Mouse (Mus musculus): Measurements from ENCODE around the gene Krtap4-7.
"Not testable (repeated sequence)": the region's sequence is repeated elsewhere in the genome, so short reads cannot be mapped to it uniquely, and the experiment has no call there.

The Krtap4-7 gene

GRCm38 (mm10) chr11:99643635-99644139 is at the start of gene Krtap4-7:
Gene Krtap4-7, minus strand, starts transcription at chr11:99644089.
- DNase-seq (ENCODE audit: low spot score in 2 of 2), result not testable (repeated sequence)

GRCm38 (mm10) chr11:99690463-99690862 is 46.6 kb upstream of the Krtap4-7 start, which contains the start of gene Gm14190:
Gene Gm14190, minus strand, starts transcription at chr11:99690740.
- no peak for DNase-seq (ENCODE audit: low spot score in 2 of 2)

- DNase-seq (ENCODE audit: low spot score in 2 of 2), result not testable (repeated sequence)
Observed at GRCm38 (mm10) chr11:99685235-99685634, 41.3 kb upstream of the Krtap4-7 start.

- no peak for DNase-seq (ENCODE audit: low spot score in 2 of 2)
Observed at GRCm38 (mm10) chr11:99683481-99683880, 39.6 kb upstream of the Krtap4-7 start.

GRCm38 (mm10) chr11:99665860-99666259 is 22.0 kb upstream of the Krtap4-7 start, which contains the start of gene Krtap4-6:
Gene Krtap4-6, minus strand, starts transcription at chr11:99665960.
- no peak for DNase-seq (ENCODE audit: low spot score in 2 of 2)

DNA sequence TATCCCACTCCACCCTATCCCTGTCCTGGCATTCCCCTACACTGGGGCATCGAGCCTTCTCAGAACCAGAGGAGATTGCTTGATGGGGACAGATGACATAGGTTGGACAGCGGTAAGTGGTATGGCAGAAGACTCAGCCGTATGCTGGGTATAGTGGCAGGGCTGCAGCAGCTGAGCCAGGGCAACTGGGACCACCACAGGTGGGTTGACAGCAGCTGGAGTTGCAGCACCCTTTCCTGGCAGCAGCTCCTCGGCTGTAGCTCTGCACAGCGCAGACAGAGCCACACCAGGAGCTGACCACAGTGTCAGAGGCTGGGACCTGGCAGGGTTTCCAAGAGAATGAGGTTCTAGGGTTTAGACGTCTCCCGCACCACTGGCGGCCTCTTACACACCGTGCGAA is 18.9 kb upstream of the Krtap4-7 start:
- DNase-seq (ENCODE audit: low spot score in 2 of 2), result no peak

GRCm38 (mm10) chr11:99659256-99659655 is 15.4 kb upstream of the Krtap4-7 start:
- no peak for DNase-seq (ENCODE audit: low spot score in 2 of 2)

DNA sequence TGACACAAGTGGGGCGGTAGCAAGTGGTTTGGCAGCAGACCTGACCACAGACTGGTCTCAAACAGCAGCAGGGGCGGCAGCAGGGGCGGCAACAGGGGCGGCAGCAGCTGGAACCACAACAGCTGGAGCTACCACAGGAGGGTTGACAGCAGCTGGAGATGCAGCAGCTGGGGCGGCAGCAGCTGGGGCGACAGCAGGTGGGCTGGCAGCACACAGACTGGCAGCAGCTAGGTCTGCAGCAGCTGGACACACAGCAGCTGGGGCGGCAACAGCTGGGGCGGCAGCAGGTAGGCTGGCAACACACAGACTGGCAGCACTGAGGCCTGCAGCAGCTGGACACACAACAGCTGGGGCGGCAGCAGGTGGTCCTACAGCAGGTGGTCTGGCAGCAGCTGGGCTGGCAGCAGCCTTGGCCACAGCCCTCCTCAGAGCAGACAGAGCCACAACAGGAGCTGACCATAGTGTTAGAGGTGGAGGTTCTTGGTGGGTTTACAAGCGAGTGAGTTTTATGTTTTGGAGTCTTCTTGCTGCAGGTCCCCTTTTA is 14.7 kb upstream of the Krtap4-7 start, which contains the start of gene Gm11563:
TSS of gene Gm11563 (minus strand) at position 494 of the 544 bp plus-strand sequence.
- DNase-seq (ENCODE audit: low spot score in 2 of 2), result not testable (repeated sequence)

DNA sequence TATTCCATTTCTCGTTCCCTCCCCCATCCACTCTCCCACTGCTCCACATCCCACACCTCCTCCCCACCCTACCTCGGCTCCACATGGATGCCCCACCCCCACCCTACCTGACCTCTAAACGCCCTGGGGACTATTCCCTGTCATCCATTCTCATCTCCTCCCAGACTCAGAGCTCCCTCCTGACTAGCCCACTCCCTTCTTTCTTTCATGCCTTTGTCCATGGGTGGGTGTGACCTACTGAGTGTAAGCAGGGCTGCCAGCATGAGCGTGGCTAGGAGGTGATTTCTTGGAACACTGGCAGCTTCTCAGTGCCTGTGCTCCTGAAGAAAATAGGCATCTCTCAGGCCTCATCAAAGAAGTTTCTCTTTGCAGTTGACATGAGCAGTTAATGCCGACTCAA is 13.2 kb upstream of the Krtap4-7 start:
- no peak for DNase-seq (ENCODE audit: low spot score in 2 of 2)

- no peak for DNase-seq (ENCODE audit: low spot score in 2 of 2)
Observed at GRCm38 (mm10) chr11:99650136-99650535, 6.2 kb upstream of the Krtap4-7 start, which contains the start of gene Gm11555. Gene Gm11555, minus strand, starts transcription at chr11:99650236.

DNA sequence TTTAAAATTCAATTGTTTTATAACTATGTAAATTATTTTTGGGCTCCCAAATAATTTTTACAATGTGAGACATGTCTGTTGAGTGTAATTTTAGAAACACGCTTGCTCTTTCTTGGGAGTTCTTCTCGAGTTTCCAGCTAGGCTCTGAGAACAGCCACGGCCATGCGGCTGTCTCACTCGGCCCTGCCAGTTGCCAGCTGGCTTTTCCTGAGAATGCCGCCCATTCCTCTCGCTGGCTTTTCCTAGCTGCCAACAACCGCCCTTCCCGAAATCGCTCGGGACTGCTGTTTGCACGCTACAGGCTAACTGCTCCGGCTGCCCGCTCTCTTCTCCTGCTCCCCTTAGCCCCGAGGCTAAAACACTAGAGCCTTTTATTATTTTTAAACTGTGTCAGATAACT is 2.6 kb upstream of the Krtap4-7 start:
- peak; percentile 37 to 39 for DNase-seq (ENCODE audit: low spot score in 2 of 2)

DNA sequence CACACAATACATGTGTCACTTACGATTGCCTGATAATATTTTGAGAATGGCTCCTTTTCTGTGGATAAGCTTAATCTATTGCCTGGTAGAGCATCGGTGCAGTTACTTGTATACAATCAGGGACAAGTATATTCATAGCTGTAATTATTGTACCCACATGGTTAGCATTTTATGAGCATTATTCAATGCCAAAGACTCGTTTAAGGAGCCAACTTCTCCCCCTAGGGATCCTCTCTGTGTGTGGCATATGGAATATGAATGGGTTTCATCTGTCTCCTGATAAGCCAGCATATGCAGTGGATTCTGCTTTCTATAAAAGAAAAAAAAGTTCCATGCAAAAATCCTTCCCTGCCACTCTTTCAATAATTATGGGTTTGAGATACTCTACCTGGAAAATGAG is 462 bp upstream of the Krtap4-7 start:
- no peak for DNase-seq (ENCODE audit: low spot score in 2 of 2)

DNA sequence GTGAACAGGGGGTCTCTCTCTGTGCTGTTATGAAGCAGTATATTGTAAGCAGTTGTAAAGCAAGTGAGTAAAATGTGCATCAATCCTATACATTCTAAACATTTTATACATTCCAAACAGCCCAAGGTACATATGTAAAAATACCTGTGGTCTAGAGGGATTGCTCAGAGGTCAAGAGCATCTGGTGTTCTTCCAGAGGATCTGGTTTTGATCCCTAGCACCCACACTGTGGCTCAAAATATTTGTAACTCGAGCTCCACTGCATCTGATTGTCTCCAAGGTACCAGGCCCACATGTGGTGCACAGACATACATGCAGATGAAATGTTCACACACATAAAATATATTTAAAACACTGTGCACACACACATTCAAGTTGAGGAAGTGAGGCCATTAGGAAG is 3.0 kb downstream of the Krtap4-7 start:
- DNase-seq (ENCODE audit: low spot score in 2 of 2), result no peak

DNA sequence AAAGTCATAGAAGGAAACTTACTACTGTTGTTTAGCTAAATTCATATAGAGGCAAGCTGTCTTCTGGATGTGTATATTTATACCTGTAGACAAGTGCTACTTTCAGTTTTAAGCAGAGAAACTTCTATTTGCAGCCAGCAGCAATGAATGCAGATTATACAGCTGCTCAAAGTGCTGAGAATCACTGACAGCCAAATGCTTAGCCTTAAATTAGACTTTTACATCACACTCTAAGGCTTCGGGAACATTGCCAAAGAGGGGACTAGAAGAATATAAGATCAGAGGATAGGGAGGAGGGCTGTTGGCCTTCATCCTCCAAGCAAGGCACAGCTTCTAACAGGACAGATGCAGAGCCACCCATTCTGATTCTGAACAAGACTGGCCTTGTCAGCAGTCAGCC is 6.8 kb downstream of the Krtap4-7 start:
- DNase-seq (ENCODE audit: low spot score in 2 of 2), result peak in 1 of 2 experiments; percentile 51

- DNase-seq (ENCODE audit: low spot score in 2 of 2), result no peak
Observed at GRCm38 (mm10) chr11:99634653-99635134, 9.2 kb downstream of the Krtap4-7 start, which contains the start of gene Krtap4-2. Gene Krtap4-2, minus strand, starts transcription at chr11:99635084.

- DNase-seq (ENCODE audit: low spot score in 2 of 2), result peak in 1 of 2 experiments; percentile 36
Observed at GRCm38 (mm10) chr11:99633293-99633692, 10.6 kb downstream of the Krtap4-7 start.

DNA sequence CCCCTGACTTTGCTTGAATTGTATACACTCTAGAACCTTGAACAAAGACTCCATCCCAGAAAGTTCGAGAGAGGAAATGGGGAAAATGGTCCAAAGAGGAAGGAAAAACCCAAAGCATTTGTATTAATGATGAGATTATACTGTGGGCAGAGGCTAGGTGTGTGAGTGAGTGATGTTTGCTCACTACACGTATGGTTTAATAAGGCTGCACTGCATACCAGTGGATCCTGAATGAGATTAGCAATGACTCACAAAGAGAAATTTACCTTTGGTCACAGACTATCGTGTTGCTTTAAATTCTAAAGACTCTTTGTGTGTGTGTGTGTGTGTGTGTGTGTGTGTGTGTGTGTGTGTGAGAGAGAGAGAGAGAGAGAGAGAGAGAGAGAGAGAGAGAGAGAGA is 13.0 kb downstream of the Krtap4-7 start:
- no peak for DNase-seq (ENCODE audit: low spot score in 2 of 2)

DNA sequence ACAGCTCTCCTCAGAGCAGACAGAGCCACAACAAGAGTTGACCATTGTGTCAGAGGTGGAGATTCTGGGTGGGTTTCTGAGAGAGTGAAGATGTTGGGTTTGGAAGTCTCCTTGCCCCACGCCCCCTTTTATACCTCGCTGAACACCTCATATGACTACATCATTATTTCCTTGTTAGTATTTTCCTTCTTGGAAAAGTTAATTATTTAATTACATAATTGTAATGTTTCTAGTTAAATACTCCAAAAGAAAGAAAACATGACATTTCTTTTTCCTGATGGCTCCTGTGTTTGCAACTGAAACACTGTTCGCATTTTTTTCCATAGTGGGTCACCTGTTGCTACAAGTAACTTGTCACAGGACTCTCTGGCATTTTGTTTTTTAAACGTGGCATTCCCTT is 15.8 kb downstream of the Krtap4-7 start, which contains the start of gene Krtap4-1:
TSS of gene Krtap4-1 (minus strand) at position 101 of the 400 bp plus-strand sequence.
- DNase-seq (ENCODE audit: low spot score in 2 of 2), result no peak

DNA sequence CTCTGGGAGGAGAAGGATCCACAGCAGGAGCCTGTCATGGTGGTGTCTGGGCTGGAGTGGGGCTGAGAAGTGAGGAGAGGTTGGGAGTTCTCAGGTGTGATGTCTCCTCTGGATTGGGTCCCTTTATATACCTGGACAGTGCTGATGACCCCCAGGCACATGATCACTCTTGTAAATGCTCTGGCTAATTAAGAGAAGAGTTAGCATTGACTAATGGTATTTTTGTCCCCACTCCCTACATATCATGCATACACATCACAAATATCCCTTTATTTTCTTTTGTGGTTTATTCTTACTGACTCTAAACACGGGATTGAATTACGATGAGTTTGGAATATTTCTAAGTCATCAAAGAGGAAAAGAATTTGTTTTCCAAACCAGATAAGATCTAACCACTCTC is 23.6 kb downstream of the Krtap4-7 start, which contains the start of gene Gm11562:
TSS of gene Gm11562 (minus strand) at position 101 of the 400 bp plus-strand sequence.
- DNase-seq (ENCODE audit: low spot score in 2 of 2), result no peak

DNA sequence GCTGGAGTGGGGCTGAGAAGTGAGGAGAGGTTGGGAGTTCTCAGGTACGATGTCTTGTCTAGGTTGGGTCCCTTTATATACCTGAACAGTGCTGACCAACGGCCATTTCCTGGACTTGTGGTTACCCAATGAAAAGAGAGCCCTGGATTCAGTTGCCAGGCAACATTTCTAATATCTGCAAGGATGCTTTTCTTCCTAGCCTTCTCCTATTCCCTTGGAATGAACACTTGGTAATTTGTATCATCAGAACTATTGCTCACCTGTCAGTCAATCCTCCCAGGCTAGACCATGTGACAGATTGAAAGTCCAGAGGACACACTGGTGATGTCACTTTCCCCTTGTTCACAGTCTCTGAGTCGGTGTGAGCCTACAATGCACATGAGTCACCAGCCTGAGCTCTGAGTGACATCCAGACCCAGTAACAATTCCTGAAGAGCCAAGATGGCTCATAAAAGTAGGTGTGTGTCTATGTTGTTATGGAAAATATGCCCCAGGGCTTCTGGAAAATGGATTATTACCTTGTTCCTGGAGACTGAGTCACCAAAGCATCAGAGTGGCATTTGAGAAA is 29.0 kb downstream of the Krtap4-7 start, which contains the start of gene Krtap2-4:
TSS of gene Krtap2-4 (minus strand) at position 51 of the 568 bp plus-strand sequence.
- DNase-seq (ENCODE audit: low spot score in 2 of 2), result no peak

DNA sequence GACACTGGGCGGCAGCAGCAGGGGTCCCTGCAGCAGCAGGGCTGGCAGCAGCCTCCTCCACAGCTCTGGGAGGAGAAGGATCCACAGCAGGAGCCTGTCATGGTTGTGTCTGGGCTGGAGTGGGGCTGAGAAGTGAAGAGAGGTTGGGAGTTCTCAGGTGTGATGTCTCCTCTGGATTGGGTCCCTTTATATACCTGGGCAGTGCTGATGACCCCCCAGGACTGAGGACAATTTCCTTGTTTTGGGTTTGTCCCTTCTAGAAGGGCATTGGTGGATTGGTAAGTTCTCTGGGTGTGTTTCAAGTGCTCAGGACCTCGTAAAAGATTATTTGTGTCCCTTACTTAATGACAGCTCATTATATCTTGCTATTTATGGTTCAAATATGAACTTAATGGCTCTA is 33.8 kb downstream of the Krtap4-7 start, which contains the start of gene Gm11937:
TSS of gene Gm11937 (minus strand) at position 101 of the 400 bp plus-strand sequence.
- not testable (repeated sequence) for DNase-seq (ENCODE audit: low spot score in 2 of 2)

DNA sequence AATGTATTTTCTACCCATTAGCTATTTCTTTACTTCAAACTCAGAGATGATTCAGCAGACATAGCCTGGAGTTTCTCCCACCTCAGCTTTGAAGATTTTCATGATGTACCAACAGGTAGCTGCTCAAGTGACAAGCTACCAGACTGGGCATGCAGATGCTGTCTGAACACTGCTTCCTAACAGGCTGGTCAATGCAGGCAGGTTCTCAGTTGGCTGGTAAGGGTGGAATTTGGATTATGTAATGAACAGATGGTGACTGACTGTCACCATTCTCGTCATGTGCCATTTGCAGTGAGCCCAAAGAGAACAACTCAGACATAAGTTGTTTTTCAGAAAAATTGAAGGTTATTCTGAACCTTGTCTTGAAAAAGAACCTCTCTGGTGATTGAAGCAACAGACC is 34.8 kb downstream of the Krtap4-7 start:
- DNase-seq (ENCODE audit: low spot score in 2 of 2), result peak; percentile 34 to 47
